Mouse (Mus musculus) ES-E14 (cell line): ENCODE measurements around the gene Morn4.

ENCODE experiments used
- MAFK ChIP-seq: IDR thresholded peaks from 2 replicates; pipeline ENCODE4 v1.6.1; 2014; ENCODE audit warnings: mild to moderate bottlenecking, low read depth, low read length, inconsistent platforms; ENCODE audit not compliant: insufficient read depth
- ZNF384 ChIP-seq: IDR thresholded peaks from 2 replicates; pipeline ENCODE4 v1.6.1; 2012; ENCODE audit warnings: low read depth, low read length, inconsistent platforms

GRCm38 (mm10) chr19:42127024-42127423, 40.9 kb upstream of the Morn4 start:
- TF ChIP-seq ZNF384, result no peak
- TF ChIP-seq MAFK, result no peak
